Mouse (Mus musculus) small intestine, adult 2 months (tissue): Measurements from ENCODE around the gene Sphk1. TPM values are rescaled to one million over a fixed set of nuclear protein-coding genes. Genes with fewer than 3 reads are reported as not detected.

ENCODE experiments used
- H3K27ac ChIP-seq: fragments of 200-500 bp; 2 replicates; pipeline ENCODE4 v1.5.1; 2012; ENCODE audit warnings: low read depth, low read length, control low read depth, inconsistent platforms; ENCODE audit not compliant: insufficient read depth
- H3K27me3 ChIP-seq: fragments of 200-500 bp; 2 replicates; pipeline ENCODE4 v1.6.1; 2012; ENCODE audit warnings: mild to moderate bottlenecking, moderate library complexity, low read length, inconsistent platforms; ENCODE audit not compliant: control insufficient read depth, insufficient read depth
- H3K36me3 ChIP-seq: fragments of 200-500 bp; 2 replicates; pipeline ENCODE4 v1.6.1; 2012; ENCODE audit warnings: mild to moderate bottlenecking, low read length, control low read depth, inconsistent platforms; ENCODE audit not compliant: control insufficient read depth, insufficient read depth
- H3K4me1 ChIP-seq: fragments of 200-500 bp; 2 replicates; pipeline ENCODE4 v1.6.1; 2012; ENCODE audit warnings: low read length, inconsistent platforms, mixed read lengths; ENCODE audit not compliant: control insufficient read depth, insufficient read depth, insufficient read length
- H3K4me3 ChIP-seq: fragments of 200-500 bp; 2 replicates; pipeline ENCODE4 v1.5.1; 2012; ENCODE audit warnings: low read depth, mild to moderate bottlenecking, control low read depth, inconsistent platforms, low read length, moderate library complexity
- CTCF ChIP-seq: fragments of 200-500 bp; IDR thresholded peaks from 2 replicates; pipeline ENCODE4 v1.5.1; 2012; ENCODE audit warnings: low read depth, mild to moderate bottlenecking, control low read depth, inconsistent platforms, low read length, moderate library complexity, mixed read lengths; ENCODE audit not compliant: insufficient replicate concordance, insufficient read length; ENCODE audit errors: extremely low read depth
- POLR2A ChIP-seq: fragments of 200-500 bp; IDR thresholded peaks from 2 replicates; pipeline ENCODE4 v1.6.1; 2012; ENCODE audit warnings: low read depth, mild to moderate bottlenecking, control low read depth, inconsistent platforms, low read length, moderate library complexity
- WGBS: fragments of 180-500 bp; shearing (Covaris S2); methylation state at CpG from one replicate; pipeline ENCODE4 v1.1.7; 2018; 5-methylcytosine and 5-hydroxymethylcytosine counted together
- polyA plus RNA-seq: library from polyadenylated mRNA; depleted of rRNA; stranded (reverse); fragments of >200 nt; gene quantifications from 2 replicates; pipeline ENCODE4 v1.2.3, GENCODE M21; 2012

The Sphk1 gene
- polyA plus RNA-seq, 1 experiment: 47.9 TPM

GRCm38 (mm10) chr11:116532262-116532809 lies 1.6 kb downstream of the Sphk1 start:
- Histone ChIP-seq H3K4me1 (peaks cover 22% of the 10 kb centered on the region), H3K4me3 (peak overlapping the region; percentile 82), H3K27me3 (0 out of 2 replicates have a peak, but pooled peaks cover 5% of the 10 kb centered on the region), H3K36me3 (0 out of 2 replicates have a peak, but pooled peaks cover 4% of the 10 kb centered on the region), H3K27ac (peak overlapping the region; percentile 77)
- 1% methylated on average over 30 of the region's 30 CpGs for WGBS
- TF ChIP-seq CTCF (no peak), POLR2A (no peak)

GRCm38 (mm10) chr11:116532810-116533338 lies 2.1 kb downstream of the Sphk1 start:
- Histone ChIP-seq H3K4me3 (peak overlapping the region; percentile 82), H3K36me3 (0 out of 2 replicates have a peak, but pooled peaks cover 4% of the 10 kb centered on the region), H3K27ac (peak overlapping the region; percentile 77), H3K4me1 (peaks cover 22% of the 10 kb centered on the region), H3K27me3 (0 out of 2 replicates have a peak, but pooled peaks cover 5% of the 10 kb centered on the region)
- under 1% methylated on average over 50 of the region's 50 CpGs for WGBS
- no peak for TF ChIP-seq POLR2A
- no peak for TF ChIP-seq CTCF

- H3K4me1 ChIP-seq: peaks cover 22% of the 10 kb centered on the region
- H3K36me3 ChIP-seq: 0 out of 2 replicates have a peak, but pooled peaks cover 4% of the 10 kb centered on the region
- 0 out of 2 replicates have a peak, but pooled peaks cover 5% of the 10 kb centered on the region for H3K27me3 ChIP-seq
- TF ChIP-seq CTCF (no peak), POLR2A (no peak)
- peak overlapping the region; percentile 59 for H3K27ac ChIP-seq
- WGBS: under 1% methylated on average over 63 of the region's 63 CpGs
- peak overlapping the region; percentile 82 for H3K4me3 ChIP-seq
These were observed 2.8 kb downstream of the Sphk1 start for GRCm38 (mm10) chr11:116533341-116534153.

GRCm38 (mm10) chr11:116534154-116534865 lies 3.6 kb downstream of the Sphk1 start:
- WGBS: 15% methylated on average over 20 of the region's 20 CpGs
- peak; percentile 65; the same call in 1 of the 2 replicates for TF ChIP-seq CTCF
- TF ChIP-seq POLR2A: no peak; the same call in 1 of the 2 replicates
- peak overlapping the region; percentile 82 for H3K4me3 ChIP-seq
- H3K4me1 ChIP-seq: peaks cover 22% of the 10 kb centered on the region
- H3K27me3 ChIP-seq: 0 out of 2 replicates have a peak, but pooled peaks cover 5% of the 10 kb centered on the region
- peak overlapping the region; percentile 59; the same call in 1 of the 2 replicates for H3K27ac ChIP-seq
- H3K36me3 ChIP-seq: peaks cover 8% of the 10 kb centered on the region; the same call in 1 of the 2 replicates

- Histone ChIP-seq H3K36me3 (peaks cover 14% of the 10 kb centered on the region), H3K4me1 (peaks cover 20% of the 10 kb centered on the region), H3K27ac (no peak overlapping the region), H3K27me3 (0 out of 2 replicates have a peak, but pooled peaks cover 5% of the 10 kb centered on the region), H3K4me3 (no peak overlapping the region)
- WGBS: 88% methylated on average over 7 of the region's 7 CpGs
- TF ChIP-seq POLR2A (no peak), CTCF (no peak)
These were observed 6.0 kb downstream of the Sphk1 start for GRCm38 (mm10) chr11:116536685-116537084.

- H3K4me3 ChIP-seq: no peak overlapping the region
- peaks cover 19% of the 10 kb centered on the region for H3K36me3 ChIP-seq
- no peak overlapping the region for H3K27ac ChIP-seq
- peaks cover 20% of the 10 kb centered on the region for H3K4me1 ChIP-seq
- WGBS: 83% methylated on average over 5 of the region's 5 CpGs
- no peak for TF ChIP-seq POLR2A
- TF ChIP-seq CTCF: no peak
- H3K27me3 ChIP-seq: 0 out of 2 replicates have a peak, but pooled peaks cover 5% of the 10 kb centered on the region
These were observed 6.7 kb downstream of the Sphk1 start for GRCm38 (mm10) chr11:116537388-116537787.
